ENCODE assay signal across 13 mouse cellular contexts in the genomic region with DNA sequence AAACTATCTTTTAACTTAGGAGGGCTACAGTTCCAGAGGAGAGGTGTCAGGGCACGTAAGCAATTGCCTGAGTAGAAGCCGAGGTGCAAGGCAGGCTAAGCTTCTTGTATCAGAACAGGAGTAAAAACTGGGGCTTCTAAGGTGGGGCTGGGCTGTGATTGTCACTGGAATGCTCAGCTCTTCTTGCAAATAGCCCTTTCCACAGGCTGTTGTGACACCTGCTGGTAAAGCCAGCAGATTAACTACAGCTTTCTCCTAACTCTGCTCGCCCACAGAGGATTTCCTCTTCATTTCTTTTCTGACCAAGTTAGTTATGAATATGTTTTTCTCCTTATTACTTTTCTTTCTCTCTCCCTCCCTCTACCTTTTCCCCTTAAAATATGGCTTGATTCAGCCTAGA. TPM values are rescaled to one million over a fixed set of nuclear protein-coding genes. Genes with fewer than 3 reads are reported as not detected.
A peak's percentile ranks its signal among the peaks of the same experiment; 100 is the strongest.
DNase-seq lines count a peak whose midpoint lies in the region; ATAC-seq and TF ChIP-seq lines count a peak whose summit lies in the region.
"Had no signal": no experiment of that assay in that cellular context is flagged by ENCODE, and none has a peak within 500 bp of the region (broad histone marks: within the 10 kb centered on the region; RNA-seq: fewer than 3 reads in every experiment).

No protein-coding gene starts in this region.

- CTCF ChIA-PET in Patski (lab: Charles Lee), result interaction anchor here (0.8 to 0.9 kb wide), 2 partner anchors 9 to 14 kb away, joined by 3 to 4 read pairs; no protein-coding TSS in a partner anchor

- DNase-seq in heart, postnatal 10 days, result peak; percentile 4 to 13
- no peak for DNase-seq in heart, adult 8-10 months (ENCODE audit: low spot score)
- peak; percentile 68 for DNase-seq in midbrain, embryonic 14.5 days
- DNase-seq in midbrain, embryonic 11.5 days (ENCODE audit: low spot score, missing footprints), result no peak
- DNase-seq in Patski (ENCODE audit: low read depth, low spot score), result no peak
- DNase-seq in limb, embryonic 14.5 days (ENCODE audit: low spot score), result peak; percentile 11
- no peak for DNase-seq in ovary, postnatal 36 days (ENCODE audit: low spot score)
- DNase-seq: gastrocnemius, postnatal 10 days; liver, embryonic 13.5 days had no signal

- no peaks in the 10 kb centered on the region for H3K36me3 ChIP-seq in midbrain, embryonic 14.5 days (ENCODE audit: control insufficient read depth, insufficient read depth, low read length)
- no peaks in the 10 kb centered on the region for H3K36me3 ChIP-seq in midbrain, embryonic 11.5 days (ENCODE audit: control insufficient read depth, insufficient read depth, low read length)
- H3K36me3 ChIP-seq in limb, embryonic 14.5 days (ENCODE audit: control insufficient read depth, insufficient read depth, low read length), result no peaks in the 10 kb centered on the region
- H3K36me3 ChIP-seq: embryonic facial prominence, embryonic 13.5 days; G1E; liver, embryonic 13.5 days; midbrain, embryonic 15.5 days had no signal

- in situ Hi-C loops in Patski (cut with MboI; ENCODE audit: low pct_unique_long_range_greater_than_20kb), result no loop called here

- H3K4me3 ChIP-seq in midbrain, embryonic 14.5 days (replicated peaks; ENCODE audit: low read depth, low read length), result no peak overlapping the region
- H3K4me3 ChIP-seq in midbrain, embryonic 11.5 days (ENCODE audit: low read depth, low read length), result no peak overlapping the region
- no peak overlapping the region for H3K4me3 ChIP-seq in limb, embryonic 14.5 days (replicated peaks; ENCODE audit: low read length)
- H3K4me3 ChIP-seq: embryonic facial prominence, embryonic 13.5 days; liver, embryonic 13.5 days; midbrain, embryonic 15.5 days had no signal

- H3K9me3 ChIP-seq in midbrain, embryonic 14.5 days (ENCODE audit: control insufficient read depth, low read length), result no peaks in the 10 kb centered on the region
- H3K9me3 ChIP-seq in midbrain, embryonic 11.5 days (ENCODE audit: control insufficient read depth, low read length), result no peaks in the 10 kb centered on the region
- H3K9me3 ChIP-seq in limb, embryonic 14.5 days (ENCODE audit: control insufficient read depth, low read length), result no peaks in the 10 kb centered on the region
- H3K9me3 ChIP-seq: embryonic facial prominence, embryonic 13.5 days; G1E; liver, embryonic 13.5 days; midbrain, embryonic 15.5 days had no signal

- intact Hi-C loops in heart, postnatal 10 days (cut with DNase I), result no loop called here

- 25% methylated on average over 3 of the region's 3 CpGs for WGBS in midbrain, embryonic 14.5 days
- WGBS in midbrain, embryonic 11.5 days, result 15% methylated on average over 3 of the region's 3 CpGs
- WGBS in limb, embryonic 14.5 days, result 20% methylated on average over 3 of the region's 3 CpGs

- POLR2A ChIA-PET in Patski (lab: Charles Lee), result no interaction called here

- no peaks in the 10 kb centered on the region for H3K27me3 ChIP-seq in midbrain, embryonic 14.5 days (ENCODE audit: control insufficient read depth, insufficient read depth, low read length)
- H3K27me3 ChIP-seq in midbrain, embryonic 11.5 days (ENCODE audit: control insufficient read depth, insufficient read depth, low read length), result no peaks in the 10 kb centered on the region
- no peaks in the 10 kb centered on the region for H3K27me3 ChIP-seq in Patski
- H3K27me3 ChIP-seq in limb, embryonic 14.5 days (ENCODE audit: control insufficient read depth, insufficient read depth, low read length), result no peaks in the 10 kb centered on the region
- H3K27me3 ChIP-seq: embryonic facial prominence, embryonic 13.5 days; liver, embryonic 13.5 days; midbrain, embryonic 15.5 days had no signal

- H3K4me1 ChIP-seq in midbrain, embryonic 14.5 days (ENCODE audit: control insufficient read depth, insufficient read depth, low read length), result no peaks in the 10 kb centered on the region
- no peaks in the 10 kb centered on the region for H3K4me1 ChIP-seq in midbrain, embryonic 11.5 days (ENCODE audit: control insufficient read depth, insufficient read depth, low read length)
- peaks cover 3% of the 10 kb centered on the region; the same call in 1 of the 2 replicates for H3K4me1 ChIP-seq in limb, embryonic 14.5 days (ENCODE audit: control insufficient read depth, insufficient read depth, low read length)
- H3K4me1 ChIP-seq: liver, embryonic 13.5 days; midbrain, embryonic 15.5 days had no signal

- peak; percentile 32 for TF ChIP-seq CTCF in Patski (IDR thresholded peaks at IDR 0.05)

- no peak for ATAC-seq in midbrain, embryonic 14.5 days (ENCODE audit: low FRiP score, low TSS enrichment)
- no peak for ATAC-seq in midbrain, embryonic 11.5 days (ENCODE audit: low FRiP score)
- ATAC-seq in Patski, result no peak
- no peak for ATAC-seq in limb, embryonic 14.5 days (ENCODE audit: low FRiP score, low read depth)
- ATAC-seq in inflammation-experienced regulatory T-cells, adult 6 months, result no peak
- ATAC-seq: midbrain, embryonic 15.5 days had no signal

- H3K9ac ChIP-seq in midbrain, embryonic 14.5 days (replicated peaks; ENCODE audit: low read length), result no peak overlapping the region
- no peak overlapping the region for H3K9ac ChIP-seq in midbrain, embryonic 11.5 days (ENCODE audit: low read length)
- no peak overlapping the region for H3K9ac ChIP-seq in limb, embryonic 14.5 days (ENCODE audit: low read depth, low read length, severe bottlenecking)
- H3K9ac ChIP-seq: embryonic facial prominence, embryonic 13.5 days; liver, embryonic 13.5 days; midbrain, embryonic 15.5 days had no signal

- no peak overlapping the region for H3K27ac ChIP-seq in midbrain, embryonic 14.5 days (replicated peaks; ENCODE audit: low read depth, low read length)
- no peak overlapping the region for H3K27ac ChIP-seq in midbrain, embryonic 11.5 days (ENCODE audit: low read depth, low read length)
- H3K27ac ChIP-seq in limb, embryonic 14.5 days (replicated peaks; ENCODE audit: low read depth, low read length), result no peak overlapping the region
- H3K27ac ChIP-seq: embryonic facial prominence, embryonic 13.5 days; liver, embryonic 13.5 days; midbrain, embryonic 15.5 days had no signal

- no peak overlapping the region for H3K4me2 ChIP-seq in midbrain, embryonic 14.5 days (ENCODE audit: low read length)
- no peak overlapping the region for H3K4me2 ChIP-seq in midbrain, embryonic 11.5 days
- H3K4me2 ChIP-seq in limb, embryonic 14.5 days (replicated peaks; ENCODE audit: low read depth, low read length, severe bottlenecking), result no peak overlapping the region
- H3K4me2 ChIP-seq: embryonic facial prominence, embryonic 13.5 days; liver, embryonic 13.5 days; midbrain, embryonic 15.5 days had no signal

- TF ChIP-seq POLR2A in limb, embryonic 14.5 days (IDR thresholded peaks at IDR 0.05; ENCODE audit: borderline replicate concordance, extremely low read depth, insufficient read depth, insufficient read length), result no peak

RNA-seq across cellular contexts. Expression of gene Ly75, which starts 58.8 kb away (rescaled TPM):
- 1 to 10 TPM; 1.3 to 1.4 TPM for total RNA-seq in heart, postnatal 10 days (2021)
- 1 to 10 TPM in 2 of 4 experiments, under 1 TPM in 2; 0.72 to 1.1 (median 1.0) TPM for total RNA-seq in heart, adult 8-10 months (2022)
- 0.58 and 0.96 TPM in 2 replicates for polyA plus RNA-seq in midbrain, embryonic 14.5 days (2014; fragmentation: Nextera tagmentation; extraction: Ambion mirVana)
- polyA plus RNA-seq in midbrain, embryonic 11.5 days (2014; fragmentation: Nextera tagmentation; extraction: Ambion mirVana), result 2.0 and 2.3 TPM in 2 replicates
- 30.7 TPM for polyA plus RNA-seq in Patski (2021)
- polyA plus RNA-seq in limb, embryonic 14.5 days (2012; rRNA removed), result 1.3 TPM in 2 replicates
- 1.0 and 1.5 TPM in 2 replicates for polyA plus RNA-seq in limb, embryonic 14.5 days (2014; fragmentation: Nextera tagmentation; extraction: Ambion mirVana)
- 10 to 100 TPM; 12.4 to 15.1 (median 12.6) TPM for polyA plus RNA-seq in inflammation-experienced regulatory T-cells, adult 6 months (2017; shearing (Covaris generic))

Comparison
In these comparisons a context has a peak if more than half of its experiments do, and no peak if none do; other contexts are left out.
1. DNase-seq: peak in heart, postnatal 10 days (2 of 2), midbrain, embryonic 14.5 days (single experiment) and limb, embryonic 14.5 days (single experiment); none in heart, adult 8-10 months (single experiment), midbrain, embryonic 11.5 days (single experiment), Patski (single experiment) and ovary, postnatal 36 days (single experiment).